ENCODE assay signal across 22 mouse cellular contexts in genomic region chr6:47559287-47559686, GRCm38 (mm10). TPM values are rescaled to one million over a fixed set of nuclear protein-coding genes. Genes with fewer than 3 reads are reported as not detected.
DNase-seq lines count a peak whose midpoint lies in the region; ATAC-seq lines count a peak whose summit lies in the region.
"Had no signal": no experiment of that assay in that cellular context is flagged by ENCODE, and none has a peak within 500 bp of the region (broad histone marks: within the 10 kb centered on the region; RNA-seq: fewer than 3 reads in every experiment).

No protein-coding gene starts in this region.

- no peak overlapping the region for H3K27ac ChIP-seq in kidney, embryonic 16.5 days (ENCODE audit: low read length)
- H3K27ac ChIP-seq: embryonic facial prominence, embryonic 15.5 days; forebrain, embryonic 15.5 days; hindbrain, embryonic 15.5 days had no signal

- no peaks in the 10 kb centered on the region for H3K4me1 ChIP-seq in kidney, embryonic 16.5 days (ENCODE audit: insufficient read depth, low read length)
- H3K4me1 ChIP-seq: embryonic facial prominence, embryonic 15.5 days; forebrain, embryonic 15.5 days; hindbrain, embryonic 15.5 days had no signal

- DNase-seq in kidney, adult 18-20 months = peak; percentile 7
- DNase-seq in Muller cell, postnatal 12 days (ENCODE audit: inconsistent ontology term) = peak; percentile 58
- DNase-seq in kidney, adult 8-10 months = peak; percentile 8 to 10
- DNase-seq in kidney, postnatal 25 days = peak; percentile 15 to 40
- DNase-seq in heart, postnatal 14 days = no peak
- no peak for DNase-seq in adrenal gland, postnatal 14 days
- no peak for DNase-seq in T-cell, adult 2 months (ENCODE audit: low spot score)
- DNase-seq: adrenal gland, adult 8-10 months; B cell, adult 2 months; cerebellum, adult 11 months; cerebellum, adult 8-10 months; cerebellum, postnatal 14 days; embryo, embryonic 11 days; gastrocnemius, postnatal 14 days; heart, postnatal 36 days had no signal

- 89% methylated on average over 2 of the region's 2 CpGs for WGBS in kidney, embryonic 16.5 days

- H3K4me3 ChIP-seq in kidney, embryonic 16.5 days (ENCODE audit: low read length) = no peak overlapping the region
- H3K4me3 ChIP-seq: embryonic facial prominence, embryonic 15.5 days; erythroblast, embryonic 14.5 days; forebrain, embryonic 15.5 days; heart, embryonic 12.5 days; hindbrain, embryonic 15.5 days had no signal

- peaks cover 21% of the 10 kb centered on the region; the same call in 1 of the 2 replicates for H3K36me3 ChIP-seq in kidney, embryonic 16.5 days (ENCODE audit: insufficient read depth, low read length)

- H3K4me2 ChIP-seq in kidney, embryonic 16.5 days (replicated peaks; ENCODE audit: low read depth, low read length) = no peak overlapping the region
- H3K4me2 ChIP-seq: embryonic facial prominence, embryonic 15.5 days; forebrain, embryonic 15.5 days; heart, embryonic 12.5 days; hindbrain, embryonic 15.5 days had no signal

- intact Hi-C loops in heart, postnatal 14 days (cut with DNase I) = no loop called here

- no peaks in the 10 kb centered on the region for H3K9me3 ChIP-seq in kidney, embryonic 16.5 days (ENCODE audit: low read length)
- H3K9me3 ChIP-seq: embryonic facial prominence, embryonic 15.5 days; forebrain, embryonic 15.5 days; G1E; heart, embryonic 12.5 days; hindbrain, embryonic 15.5 days had no signal

- ATAC-seq in kidney, embryonic 16.5 days (ENCODE audit: low FRiP score, low TSS enrichment) = no peak
- ATAC-seq: forebrain, embryonic 15.5 days had no signal

- H3K9ac ChIP-seq in kidney, embryonic 16.5 days (replicated peaks; ENCODE audit: low read length) = no peak overlapping the region
- H3K9ac ChIP-seq: embryonic facial prominence, embryonic 15.5 days; forebrain, embryonic 15.5 days; heart, embryonic 12.5 days; hindbrain, embryonic 15.5 days had no signal

- H3K27me3 ChIP-seq in kidney, embryonic 16.5 days (ENCODE audit: insufficient read depth, low read length) = no peaks in the 10 kb centered on the region
- H3K27me3 ChIP-seq: embryonic facial prominence, embryonic 15.5 days; forebrain, embryonic 15.5 days; heart, embryonic 12.5 days; hindbrain, embryonic 15.5 days had no signal

RNA-seq across cellular contexts. Expression of gene Ezh2, which starts 35.9 kb away (rescaled TPM):
- 85.0 and 98.1 TPM in 2 replicates for polyA plus RNA-seq in kidney, embryonic 16.5 days (2015; fragmentation: Nextera tagmentation; extraction: Ambion mirVana)
- total RNA-seq in heart, postnatal 14 days (2021) = 10 to 100 TPM; 16.3 to 28.0 TPM
- 36.6 and 38.2 TPM in 2 replicates for total RNA-seq in adrenal gland, postnatal 14 days (2021)

Comparison
In these comparisons a context has a peak if more than half of its experiments do, and no peak if none do; other contexts are left out.
1. DNase-seq: peak in kidney, adult 18-20 months (single experiment), Muller cell, postnatal 12 days (single experiment), kidney, adult 8-10 months (2 of 2) and kidney, postnatal 25 days (2 of 2); none in heart, postnatal 14 days (0 of 2), adrenal gland, postnatal 14 days (single experiment) and T-cell, adult 2 months (single experiment).